Mouse (Mus musculus): ENCODE measurements at regions not wholly inside any gene's neighbourhood (a gene's known extent, or its start where the extent isn't known, plus 50 kb on each side); places are given as distances from the start of the nearest gene placed in this dataset.
A peak's percentile ranks its signal among the peaks of the same experiment; 100 is the strongest.

GRCm38 (mm10) chr8:10754232-10754985 lies 253.8 kb downstream of the Irs2 start:
- no peak for TF ChIP-seq CTCF (IDR thresholded peaks at IDR 0.05; ENCODE audit: low read depth)
- WGBS = 65% methylated on average over 13 of the region's 13 CpGs
- DNase-seq = no peak
- Histone ChIP-seq H3K9me3 (ENCODE audit: low read depth, low read length) (no peaks in the 10 kb centered on the region), H3K4me1 (ENCODE audit: insufficient read depth) (0 out of 2 replicates have a peak, but pooled peaks cover 4% of the 10 kb centered on the region), H3K4me3 (ENCODE audit: low read depth, low read length) (no peak overlapping the region), H3K27me3 (ENCODE audit: insufficient read depth, low read length) (no peaks in the 10 kb centered on the region), H3K36me3 (ENCODE audit: insufficient read depth) (no peaks in the 10 kb centered on the region), H3K9ac (no peak overlapping the region), H3K4me2 (no peak overlapping the region), H3K27ac (ENCODE audit: low read depth) (no peak overlapping the region)
- ATAC-seq (ENCODE audit: insufficient read depth) = no peak

GRCm38 (mm10) chr8:10753056-10753455 lies 255.2 kb downstream of the Irs2 start:
- Histone ChIP-seq H3K36me3 (ENCODE audit: insufficient read depth) (no peaks in the 10 kb centered on the region), H3K9ac (no peak overlapping the region), H3K27ac (ENCODE audit: low read depth) (no peak overlapping the region), H3K4me1 (ENCODE audit: insufficient read depth) (0 out of 2 replicates have a peak, but pooled peaks cover 4% of the 10 kb centered on the region), H3K4me3 (ENCODE audit: low read depth, low read length) (no peak overlapping the region), H3K27me3 (ENCODE audit: insufficient read depth, low read length) (no peaks in the 10 kb centered on the region), H3K4me2 (no peak overlapping the region), H3K9me3 (ENCODE audit: low read depth, low read length) (no peaks in the 10 kb centered on the region)
- TF ChIP-seq CTCF (IDR thresholded peaks at IDR 0.05; ENCODE audit: low read depth) = no peak
- ATAC-seq (ENCODE audit: insufficient read depth) = no peak
- no peak for DNase-seq
- WGBS = 70% methylated on average over 6 of the region's 6 CpGs

GRCm38 (mm10) chr8:10747150-10747549 lies 261.1 kb downstream of the Irs2 start:
- no peak overlapping the region for H3K27ac ChIP-seq (ENCODE audit: low read depth)
- 61% methylated on average over 2 of the region's 2 CpGs for WGBS
- H3K27me3 ChIP-seq (ENCODE audit: insufficient read depth, low read length) = no peaks in the 10 kb centered on the region
- no peak for ATAC-seq (ENCODE audit: insufficient read depth)
- no peaks in the 10 kb centered on the region for H3K9me3 ChIP-seq (ENCODE audit: low read depth, low read length)
- TF ChIP-seq CTCF (IDR thresholded peaks at IDR 0.05; ENCODE audit: low read depth) = no peak
- no peak overlapping the region for H3K9ac ChIP-seq
- no peaks in the 10 kb centered on the region for H3K36me3 ChIP-seq (ENCODE audit: insufficient read depth)
- no peak overlapping the region for H3K4me3 ChIP-seq (ENCODE audit: low read depth, low read length)
- H3K4me1 ChIP-seq (ENCODE audit: insufficient read depth) = 0 out of 2 replicates have a peak, but pooled peaks cover 3% of the 10 kb centered on the region
- DNase-seq = peak; percentile 44
- H3K4me2 ChIP-seq = no peak overlapping the region

GRCm38 (mm10) chr8:10743241-10743640 lies 265.0 kb downstream of the Irs2 start:
- H3K4me2 ChIP-seq = no peak overlapping the region
- DNase-seq (no peak), ATAC-seq (ENCODE audit: insufficient read depth) (no peak)
- H3K27me3 ChIP-seq (ENCODE audit: insufficient read depth, low read length) = no peaks in the 10 kb centered on the region
- no peak overlapping the region for H3K9ac ChIP-seq
- H3K36me3 ChIP-seq (ENCODE audit: insufficient read depth) = no peaks in the 10 kb centered on the region
- H3K4me1 ChIP-seq (ENCODE audit: insufficient read depth) = 0 out of 2 replicates have a peak, but pooled peaks cover 3% of the 10 kb centered on the region
- WGBS = 70% methylated on average over 6 of the region's 6 CpGs
- no peak overlapping the region for H3K27ac ChIP-seq (ENCODE audit: low read depth)
- TF ChIP-seq CTCF (IDR thresholded peaks at IDR 0.05; ENCODE audit: low read depth) = no peak
- no peak overlapping the region for H3K4me3 ChIP-seq (ENCODE audit: low read depth, low read length)
- H3K9me3 ChIP-seq (ENCODE audit: low read depth, low read length) = no peaks in the 10 kb centered on the region

GRCm38 (mm10) chr8:10740837-10741236 lies 267.4 kb downstream of the Irs2 start:
- TF ChIP-seq CTCF (IDR thresholded peaks at IDR 0.05; ENCODE audit: low read depth) = no peak
- no peak overlapping the region for H3K27ac ChIP-seq (ENCODE audit: low read depth)
- H3K4me1 ChIP-seq (ENCODE audit: insufficient read depth) = no peaks in the 10 kb centered on the region
- DNase-seq = no peak
- ATAC-seq (ENCODE audit: insufficient read depth) = no peak
- no peak overlapping the region for H3K9ac ChIP-seq
- H3K9me3 ChIP-seq (ENCODE audit: low read depth, low read length) = no peaks in the 10 kb centered on the region
- H3K27me3 ChIP-seq (ENCODE audit: insufficient read depth, low read length) = no peaks in the 10 kb centered on the region
- H3K4me2 ChIP-seq = no peak overlapping the region
- no peaks in the 10 kb centered on the region for H3K36me3 ChIP-seq (ENCODE audit: insufficient read depth)
- WGBS = 94% methylated on average over 3 of the region's 3 CpGs
- H3K4me3 ChIP-seq (ENCODE audit: low read depth, low read length) = no peak overlapping the region

GRCm38 (mm10) chr8:10738486-10739081 lies 269.7 kb downstream of the Irs2 start:
- H3K9ac ChIP-seq = no peak overlapping the region
- no peak for ATAC-seq (ENCODE audit: insufficient read depth)
- H3K9me3 ChIP-seq (ENCODE audit: low read depth, low read length) = no peaks in the 10 kb centered on the region
- DNase-seq = no peak
- H3K4me2 ChIP-seq = no peak overlapping the region
- no peaks in the 10 kb centered on the region for H3K4me1 ChIP-seq (ENCODE audit: insufficient read depth)
- no peak overlapping the region for H3K27ac ChIP-seq (ENCODE audit: low read depth)
- H3K27me3 ChIP-seq (ENCODE audit: insufficient read depth, low read length) = no peaks in the 10 kb centered on the region
- no peak for TF ChIP-seq CTCF (IDR thresholded peaks at IDR 0.05; ENCODE audit: low read depth)
- no peaks in the 10 kb centered on the region for H3K36me3 ChIP-seq (ENCODE audit: insufficient read depth)
- no peak overlapping the region for H3K4me3 ChIP-seq (ENCODE audit: low read depth, low read length)
- WGBS = 42% methylated on average over 11 of the region's 11 CpGs

- no peak overlapping the region for H3K9ac ChIP-seq
- H3K27ac ChIP-seq (ENCODE audit: low read depth) = no peak overlapping the region
- no peak for TF ChIP-seq CTCF (IDR thresholded peaks at IDR 0.05; ENCODE audit: low read depth)
- no peaks in the 10 kb centered on the region for H3K27me3 ChIP-seq (ENCODE audit: insufficient read depth, low read length)
- 42% methylated on average over 4 of the region's 4 CpGs for WGBS
- no peak overlapping the region for H3K4me3 ChIP-seq (ENCODE audit: low read depth, low read length)
- H3K36me3 ChIP-seq (ENCODE audit: insufficient read depth) = no peaks in the 10 kb centered on the region
- no peaks in the 10 kb centered on the region for H3K9me3 ChIP-seq (ENCODE audit: low read depth, low read length)
- DNase-seq = no peak
- no peak overlapping the region for H3K4me2 ChIP-seq
- no peak for ATAC-seq (ENCODE audit: insufficient read depth)
- H3K4me1 ChIP-seq (ENCODE audit: insufficient read depth) = no peaks in the 10 kb centered on the region
Measured at GRCm38 (mm10) chr8:10734746-10735145, 273.5 kb downstream of the Irs2 start.

All from lung, embryonic 14.5 days (tissue).